Mouse (Mus musculus): Measurements from ENCODE around the gene Tuba1c. TPM values are rescaled to one million over a fixed set of nuclear protein-coding genes. Genes with fewer than 3 reads are reported as not detected.

Tuba1c gene
- polyA plus RNA-seq, 1 experiment from 2014 or later = 45.7 TPM

- no peak overlapping the region for H3K4me3 ChIP-seq
- no peak overlapping the region for H3K27ac ChIP-seq (replicated peaks)
- 0 out of 2 replicates have a peak, but pooled peaks cover 4% of the 10 kb centered on the region for H3K4me1 ChIP-seq
- H3K27me3 ChIP-seq = peaks cover 25% of the 10 kb centered on the region
- no peak overlapping the region for H3K4me2 ChIP-seq (replicated peaks)
- H3K9ac ChIP-seq (replicated peaks) = no peak overlapping the region
- 0 out of 2 replicates have a peak, but pooled peaks cover 3% of the 10 kb centered on the region for H3K36me3 ChIP-seq
- no peak for ATAC-seq (replicated peaks)
- WGBS = 91% methylated on average over 12 of the region's 12 CpGs
- H3K9me3 ChIP-seq = no peaks in the 10 kb centered on the region
These were observed 52.6 kb downstream of the Tuba1c start for GRCm38 (mm10) chr15:99082322-99082721.

DNA sequence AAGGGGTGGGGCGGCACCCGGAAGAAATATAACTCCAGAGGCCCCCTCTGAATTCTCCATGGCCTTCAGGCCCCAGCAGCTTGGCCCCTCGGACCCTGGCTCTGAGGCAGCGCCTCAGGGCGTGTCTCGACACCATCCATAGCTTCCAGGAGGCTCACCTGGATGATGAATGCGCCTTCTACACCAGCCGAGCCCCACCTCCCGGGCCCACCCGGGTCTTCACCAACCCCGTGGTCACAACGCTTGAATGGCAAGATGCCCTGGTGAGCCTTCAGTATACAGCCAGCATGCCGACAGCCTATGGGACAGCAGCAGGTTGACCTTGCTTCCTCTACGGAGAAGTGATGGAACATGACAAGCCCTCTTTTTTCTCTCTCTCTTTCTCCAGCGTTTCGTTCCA, 53.1 kb downstream of the Tuba1c start:
- H3K27ac ChIP-seq (replicated peaks) = no peak overlapping the region
- no peak overlapping the region for H3K9ac ChIP-seq (replicated peaks)
- H3K4me3 ChIP-seq = no peak overlapping the region
- 0 out of 2 replicates have a peak, but pooled peaks cover 4% of the 10 kb centered on the region for H3K4me1 ChIP-seq
- no peak for ATAC-seq (replicated peaks)
- no peaks in the 10 kb centered on the region for H3K9me3 ChIP-seq
- WGBS = 92% methylated on average over 16 of the region's 16 CpGs
- H3K4me2 ChIP-seq (replicated peaks) = no peak overlapping the region
- 0 out of 2 replicates have a peak, but pooled peaks cover 3% of the 10 kb centered on the region for H3K36me3 ChIP-seq
- H3K27me3 ChIP-seq = peaks cover 30% of the 10 kb centered on the region

DNA sequence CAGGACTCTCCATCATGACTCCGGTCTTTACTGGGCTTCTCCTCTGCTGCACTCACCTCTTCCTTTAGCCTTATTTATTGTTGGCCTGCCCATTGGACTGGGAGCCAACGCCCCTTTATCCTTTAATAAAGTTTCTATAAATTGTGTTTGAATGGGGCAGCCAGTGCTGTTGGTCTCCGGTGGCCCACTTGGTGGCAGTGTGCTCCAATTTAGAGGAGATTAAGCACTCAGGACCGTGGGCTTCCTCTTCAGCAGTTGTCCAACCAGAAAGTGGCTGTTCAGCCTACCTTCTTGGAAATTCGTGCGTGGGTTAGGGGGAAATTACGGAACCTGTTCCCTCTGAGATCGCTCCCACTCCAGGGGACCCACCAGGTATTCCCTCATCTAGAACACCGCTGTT, 53.6 kb downstream of the Tuba1c start:
- Histone ChIP-seq H3K4me3 (no peak overlapping the region), H3K9ac (replicated peaks) (no peak overlapping the region), H3K9me3 (no peaks in the 10 kb centered on the region), H3K27ac (replicated peaks) (no peak overlapping the region), H3K4me2 (replicated peaks) (no peak overlapping the region), H3K27me3 (peaks cover 34% of the 10 kb centered on the region), H3K4me1 (peaks cover 8% of the 10 kb centered on the region), H3K36me3 (0 out of 2 replicates have a peak, but pooled peaks cover 3% of the 10 kb centered on the region)
- WGBS = 71% methylated on average over 9 of the region's 9 CpGs
- ATAC-seq (replicated peaks) = no peak

- peaks cover 11% of the 10 kb centered on the region for H3K4me1 ChIP-seq
- H3K9me3 ChIP-seq = no peaks in the 10 kb centered on the region
- no peak overlapping the region for H3K4me2 ChIP-seq (replicated peaks)
- H3K9ac ChIP-seq (replicated peaks) = no peak overlapping the region
- no peak for ATAC-seq (replicated peaks)
- no peak overlapping the region for H3K4me3 ChIP-seq
- H3K27ac ChIP-seq (replicated peaks) = no peak overlapping the region
- H3K27me3 ChIP-seq = peaks cover 42% of the 10 kb centered on the region
- H3K36me3 ChIP-seq = 0 out of 2 replicates have a peak, but pooled peaks cover 3% of the 10 kb centered on the region
- 8% methylated on average over 11 of the region's 11 CpGs for WGBS
These were observed 54.3 kb downstream of the Tuba1c start for GRCm38 (mm10) chr15:99083867-99084557.

DNA sequence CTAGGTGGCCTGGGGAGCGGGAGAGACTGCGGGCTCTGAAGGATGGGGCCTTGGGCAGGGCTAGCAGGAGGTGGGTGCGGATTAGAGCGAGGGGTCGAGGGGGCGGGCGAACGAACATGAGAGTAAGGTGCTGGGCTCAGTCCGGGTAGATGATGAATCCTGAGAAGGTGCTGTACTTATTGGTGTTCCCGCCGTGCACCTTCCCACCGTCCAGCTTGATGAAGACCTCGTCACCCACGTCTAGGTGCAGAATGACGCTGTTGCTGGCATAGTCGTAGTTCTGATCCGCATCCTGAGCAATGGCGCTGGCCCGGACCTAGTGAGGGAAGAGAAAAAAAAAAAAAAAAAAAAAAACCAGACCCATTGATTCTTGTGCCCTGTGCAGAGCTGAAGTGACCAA, 54.9 kb downstream of the Tuba1c start:
- no peak overlapping the region for H3K9ac ChIP-seq (replicated peaks)
- no peaks in the 10 kb centered on the region for H3K9me3 ChIP-seq
- 13% methylated on average over 19 of the region's 19 CpGs for WGBS
- no peak overlapping the region for H3K4me3 ChIP-seq
- H3K4me1 ChIP-seq = peaks cover 13% of the 10 kb centered on the region
- H3K36me3 ChIP-seq = 0 out of 2 replicates have a peak, but pooled peaks cover 3% of the 10 kb centered on the region
- H3K27ac ChIP-seq (replicated peaks) = no peak overlapping the region
- ATAC-seq (replicated peaks) = no peak
- H3K27me3 ChIP-seq = peaks cover 48% of the 10 kb centered on the region
- no peak overlapping the region for H3K4me2 ChIP-seq (replicated peaks)

DNA sequence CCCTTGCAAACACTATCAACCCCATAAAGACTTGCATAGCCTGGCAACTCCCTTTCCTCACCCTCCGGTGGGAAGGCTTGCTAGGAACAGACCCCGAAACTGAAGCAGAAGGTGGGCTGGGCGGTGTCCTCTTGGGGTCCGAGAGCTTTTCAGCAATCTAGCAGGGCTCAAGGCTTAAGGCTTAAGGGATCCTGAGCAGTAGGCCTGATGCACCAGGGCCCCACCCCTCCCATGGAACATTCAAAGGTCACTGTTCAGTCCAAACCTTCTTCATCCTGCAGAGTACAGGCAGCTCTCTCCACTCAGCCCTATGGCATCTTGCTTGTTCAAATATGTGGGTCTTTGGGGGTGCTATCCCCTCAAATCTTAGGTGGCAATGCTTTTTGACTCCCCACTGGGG, 56.3 kb downstream of the Tuba1c start:
- H3K27ac ChIP-seq (replicated peaks) = no peak overlapping the region
- no peak for ATAC-seq (replicated peaks)

GRCm38 (mm10) chr15:99087253-99088075, 57.8 kb downstream of the Tuba1c start, which contains the start of gene C1ql4:
Gene C1ql4 (minus strand): TSS chr15:99087817.
- Histone ChIP-seq H3K36me3 (0 out of 2 replicates have a peak, but pooled peaks cover under 1% of the 10 kb centered on the region), H3K4me1 (peaks cover 16% of the 10 kb centered on the region), H3K4me3 (peak within 1 kb of the TSS; percentile 27), H3K4me2 (replicated peaks) (peak within 1 kb of the TSS; percentile 41), H3K9ac (replicated peaks) (peak within 1 kb of the TSS; percentile 20; the same call in 1 of the 2 replicates), H3K27ac (replicated peaks) (no peak within 1 kb of the TSS), H3K9me3 (no peaks in the 10 kb centered on the region), H3K27me3 (peaks cover 53% of the 10 kb centered on the region)
- WGBS = 7% methylated on average over 60 of the region's 60 CpGs
- no peak for ATAC-seq (replicated peaks)

More for the DNA sequence above, 56.3 kb downstream of the Tuba1c start:
- 80% methylated on average over 4 of the region's 4 CpGs for WGBS
- H3K4me2 ChIP-seq (replicated peaks) = no peak overlapping the region
- H3K36me3 ChIP-seq = 0 out of 2 replicates have a peak, but pooled peaks cover 3% of the 10 kb centered on the region
- peaks cover 16% of the 10 kb centered on the region for H3K4me1 ChIP-seq
- H3K9me3 ChIP-seq = no peaks in the 10 kb centered on the region
- no peak overlapping the region for H3K9ac ChIP-seq (replicated peaks)
- H3K27me3 ChIP-seq = peaks cover 53% of the 10 kb centered on the region
- H3K4me3 ChIP-seq = no peak overlapping the region

Small RNA genes lying within 50 kb of the gene (microRNA-seq; reads per million reads assigned to microRNA genes)
- 1.1 reads per million for gene Mir6960

Other genes starting within 250 kb of the Tuba1c start
- gene Wnt1, start 240.0 kb upstream of the Tuba1c start, polyA plus RNA-seq (2015; fragmentation: Nextera tagmentation; extraction: Ambion mirVana) = 0.19 and 0.25 TPM in 2 replicates
- 0.46 and 0.47 TPM in 2 replicates for gene Ddn, start 220.4 kb upstream of the Tuba1c start, polyA plus RNA-seq (2015; fragmentation: Nextera tagmentation; extraction: Ambion mirVana)
- gene Prkag1, start 198.4 kb upstream of the Tuba1c start, polyA plus RNA-seq (2015; fragmentation: Nextera tagmentation; extraction: Ambion mirVana) = 89.0 and 91.7 TPM in 2 replicates
- gene Kmt2d, start 158.7 kb upstream of the Tuba1c start, polyA plus RNA-seq (2015; fragmentation: Nextera tagmentation; extraction: Ambion mirVana) = 13.9 and 14.3 TPM in 2 replicates
- 42.7 and 46.4 TPM in 2 replicates for gene Rhebl1, start 135.4 kb upstream of the Tuba1c start, polyA plus RNA-seq (2015; fragmentation: Nextera tagmentation; extraction: Ambion mirVana)
- gene Dhh, start 131.4 kb upstream of the Tuba1c start, polyA plus RNA-seq (2015; fragmentation: Nextera tagmentation; extraction: Ambion mirVana) = 0.52 and 0.68 TPM in 2 replicates
- 43.2 and 45.2 TPM in 2 replicates for gene Lmbr1l, start 111.7 kb upstream of the Tuba1c start, polyA plus RNA-seq (2015; fragmentation: Nextera tagmentation; extraction: Ambion mirVana)
- 1,138 and 1,204 TPM in 2 replicates for gene Tuba1b, start 95.3 kb upstream of the Tuba1c start, polyA plus RNA-seq (2015; fragmentation: Nextera tagmentation; extraction: Ambion mirVana)
- not detected in 2 replicates for gene Gm49450, start 76.3 kb upstream of the Tuba1c start, polyA plus RNA-seq (2015; fragmentation: Nextera tagmentation; extraction: Ambion mirVana)
- gene Tuba1a, start 76.2 kb upstream of the Tuba1c start, polyA plus RNA-seq (2015; fragmentation: Nextera tagmentation; extraction: Ambion mirVana) = 14,933 and 15,115 TPM in 2 replicates
- gene Prph, start 25.3 kb downstream of the Tuba1c start, polyA plus RNA-seq (2015; fragmentation: Nextera tagmentation; extraction: Ambion mirVana) = 0.97 and 1.3 TPM in 2 replicates
- 19.8 and 24.8 TPM in 2 replicates for gene Troap, start 44.7 kb downstream of the Tuba1c start, polyA plus RNA-seq (2015; fragmentation: Nextera tagmentation; extraction: Ambion mirVana)
- gene C1ql4, start 57.9 kb downstream of the Tuba1c start, polyA plus RNA-seq (2015; fragmentation: Nextera tagmentation; extraction: Ambion mirVana) = 0.28 and 0.33 TPM in 2 replicates
- gene Dnajc22, start 63.3 kb downstream of the Tuba1c start, polyA plus RNA-seq (2015; fragmentation: Nextera tagmentation; extraction: Ambion mirVana) = 0.46 and 0.53 TPM in 2 replicates
- gene Spats2, start 96.0 kb downstream of the Tuba1c start, polyA plus RNA-seq (2015; fragmentation: Nextera tagmentation; extraction: Ambion mirVana) = 42.9 and 43.7 TPM in 2 replicates
- 4.3 and 4.6 TPM in 2 replicates for gene Kcnh3, start 195.0 kb downstream of the Tuba1c start, polyA plus RNA-seq (2015; fragmentation: Nextera tagmentation; extraction: Ambion mirVana)
- 209 and 212 TPM in 2 replicates for gene Mcrs1, start 222.1 kb downstream of the Tuba1c start, polyA plus RNA-seq (2015; fragmentation: Nextera tagmentation; extraction: Ambion mirVana)

All from forebrain, embryonic 15.5 days (tissue).